Mouse (Mus musculus) myocyte (in vitro differentiated cells): Measurements from ENCODE around the gene Mns1.

Experiments used
- POLR2A ChIP-seq: IDR thresholded peaks from one replicate; pipeline ENCODE4 v1.6.1; 2011; ENCODE audit warnings: low read depth, mild to moderate bottlenecking, control low read depth, moderate library complexity; ENCODE audit not compliant: insufficient read length
- TCF3 ChIP-seq: IDR thresholded peaks from one replicate; pipeline ENCODE4 v1.6.1; 2011; ENCODE audit warnings: low read depth, control low read depth; ENCODE audit not compliant: insufficient read length

DNA sequence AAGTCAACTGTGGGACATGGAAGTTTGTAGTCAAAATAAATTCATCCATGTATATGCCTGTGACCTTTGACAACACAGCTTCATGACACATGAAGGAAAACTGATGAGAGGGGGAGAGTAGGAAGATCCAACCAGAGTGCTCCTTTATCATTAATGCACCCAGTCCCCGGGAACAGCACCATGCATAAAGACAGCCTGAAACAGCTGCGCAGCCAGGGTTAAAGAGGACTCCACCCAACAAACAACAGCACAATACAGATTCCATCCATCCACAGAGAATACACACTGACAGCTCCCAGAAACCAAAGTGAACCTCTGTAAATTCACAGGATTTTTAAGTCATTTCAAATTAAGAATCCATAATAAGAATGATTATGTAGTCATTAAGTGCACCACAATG is 12.0 kb downstream of the Mns1 start:
- TF ChIP-seq TCF3 (no peak), POLR2A (no peak)
